Mouse (Mus musculus) midbrain, embryonic 11.5 days (tissue): ENCODE measurements around the gene Tmem200a. TPM values are rescaled to one million over a fixed set of nuclear protein-coding genes. Genes with fewer than 3 reads are reported as not detected.
"Not testable (repeated sequence)": the region's sequence is repeated elsewhere in the genome, so short reads cannot be mapped to it uniquely, and the experiment has no call there.

ENCODE experiments used
- ATAC-seq: fragments of 200-750 bp; cut with Nextera tagmentation; 2 replicates; pipeline ENCODE4 v1.8.0; 2017; ENCODE audit warnings: moderate TSS enrichment, moderate library complexity; ENCODE audit not compliant: low FRiP score
- DNase-seq: peaks from one replicate; pipeline ENCODE4 v3.0.0; 2015; ENCODE audit warnings: low spot score; ENCODE audit errors: missing footprints
- H3K27ac ChIP-seq: fragments of 300-500 bp; sonication (generic); 2 replicates; pipeline ENCODE4 v1.5.1; 2014; ENCODE audit warnings: low read depth, low read length
- H3K27me3 ChIP-seq: fragments of 300-500 bp; sonication (generic); 2 replicates; pipeline ENCODE4 v1.6.1; 2014; ENCODE audit warnings: mild to moderate bottlenecking, low read length, moderate library complexity, mixed read lengths; ENCODE audit not compliant: control insufficient read depth, insufficient read depth
- H3K36me3 ChIP-seq: fragments of 300-500 bp; sonication (generic); 2 replicates; pipeline ENCODE4 v1.6.1; 2014; ENCODE audit warnings: mild to moderate bottlenecking, low read length, moderate library complexity, mixed read lengths; ENCODE audit not compliant: control insufficient read depth, insufficient read depth
- H3K4me1 ChIP-seq: fragments of 300-500 bp; sonication (generic); 2 replicates; pipeline ENCODE4 v1.6.1; 2014; ENCODE audit warnings: low read length; ENCODE audit not compliant: control insufficient read depth, insufficient read depth
- H3K4me2 ChIP-seq: fragments of 300-500 bp; sonication (generic); 2 replicates; pipeline ENCODE4 v1.6.1; 2014; ENCODE audit warnings: mild to moderate bottlenecking, moderate library complexity
- H3K4me3 ChIP-seq: fragments of 300-500 bp; sonication (generic); 2 replicates; pipeline ENCODE4 v1.5.1; 2014; ENCODE audit warnings: low read depth, low read length
- H3K9ac ChIP-seq: fragments of 300-500 bp; sonication (generic); 2 replicates; pipeline ENCODE4 v1.6.1; 2014; ENCODE audit warnings: low read length
- H3K9me3 ChIP-seq: fragments of 300-500 bp; sonication (generic); 2 replicates; pipeline ENCODE4 v1.6.1; 2016; ENCODE audit warnings: low read length; ENCODE audit not compliant: control insufficient read depth
- WGBS: fragments of 180-500 bp; shearing (Covaris S2); extraction: QIAGEN DNeasy Blood & Tissue Kit; methylation state at CpG from one replicate; pipeline ENCODE4 v1.1.7; 2014; 5-methylcytosine and 5-hydroxymethylcytosine counted together
- polyA plus RNA-seq: library from polyadenylated mRNA; unstranded; fragments of >200 nt; fragmentation: Nextera tagmentation; extraction: Ambion mirVana; gene quantifications from 2 replicates; pipeline ENCODE4 v1.2.1, GENCODE M21; 2014

The Tmem200a gene
- polyA plus RNA-seq, 1 experiment from 2014 or later, result 11.4 TPM

GRCm38 (mm10) chr10:25920640-25921278 is 158.1 kb downstream of the Tmem200a start:
- H3K4me1 ChIP-seq, result no peaks in the 10 kb centered on the region
- H3K4me2 ChIP-seq, result no peak overlapping the region
- H3K27me3 ChIP-seq, result no peaks in the 10 kb centered on the region
- DNase-seq (peak; percentile 73), ATAC-seq (no peak)
- H3K4me3 ChIP-seq, result no peak overlapping the region
- WGBS, result 54% methylated on average over 4 of the region's 4 CpGs
- H3K27ac ChIP-seq, result no peak overlapping the region
- H3K9ac ChIP-seq, result no peak overlapping the region
- H3K36me3 ChIP-seq, result no peaks in the 10 kb centered on the region
- no peaks in the 10 kb centered on the region for H3K9me3 ChIP-seq

GRCm38 (mm10) chr10:25918103-25918502 is 160.7 kb downstream of the Tmem200a start:
- WGBS, result 90% methylated on average over 2 of the region's 2 CpGs
- no peak overlapping the region for H3K4me2 ChIP-seq
- H3K27ac ChIP-seq, result no peak overlapping the region
- ATAC-seq (no peak), DNase-seq (peak; percentile 26)
- H3K27me3 ChIP-seq, result no peaks in the 10 kb centered on the region
- no peaks in the 10 kb centered on the region for H3K4me1 ChIP-seq
- no peaks in the 10 kb centered on the region for H3K36me3 ChIP-seq
- no peak overlapping the region for H3K4me3 ChIP-seq
- no peak overlapping the region for H3K9ac ChIP-seq
- no peaks in the 10 kb centered on the region for H3K9me3 ChIP-seq

DNA sequence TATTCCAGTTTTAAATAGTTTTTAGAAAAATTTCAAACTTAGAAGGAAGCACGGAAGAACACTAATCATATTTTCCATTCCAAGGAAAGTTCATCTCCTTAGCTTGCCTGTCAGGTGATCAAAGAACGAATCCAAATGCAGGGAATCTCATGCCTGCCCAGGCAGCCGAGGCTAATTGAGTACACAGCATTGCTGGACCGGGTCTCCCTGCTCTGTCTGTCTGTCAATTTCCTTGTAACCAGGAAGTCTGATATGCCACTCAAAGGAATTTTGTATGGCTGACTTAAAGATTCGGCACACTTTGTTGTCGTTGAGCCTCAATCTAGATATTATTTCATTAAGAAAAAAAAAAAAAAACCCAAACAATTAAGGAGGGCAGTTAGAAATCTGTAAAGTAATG is 168.6 kb downstream of the Tmem200a start:
- ATAC-seq (peak; percentile 54; the same call in 1 of the 2 replicates), DNase-seq (peak; percentile 87)
- Histone ChIP-seq H3K4me1 (peaks cover 5% of the 10 kb centered on the region; the same call in 1 of the 2 replicates), H3K4me3 (no peak overlapping the region), H3K9ac (no peak overlapping the region), H3K27ac (no peak overlapping the region), H3K27me3 (no peaks in the 10 kb centered on the region), H3K36me3 (no peaks in the 10 kb centered on the region), H3K4me2 (no peak overlapping the region), H3K9me3 (no peaks in the 10 kb centered on the region; the same call in 1 of the 2 replicates)
- 43% methylated on average over 6 of the region's 6 CpGs for WGBS

GRCm38 (mm10) chr10:25908027-25909012 is 170.5 kb downstream of the Tmem200a start:
- 30% methylated on average over 10 of the region's 10 CpGs for WGBS
- Histone ChIP-seq H3K4me3 (no peak overlapping the region), H3K27ac (no peak overlapping the region), H3K4me2 (no peak overlapping the region), H3K9me3 (no peaks in the 10 kb centered on the region; the same call in 1 of the 2 replicates), H3K27me3 (no peaks in the 10 kb centered on the region), H3K4me1 (peaks cover 5% of the 10 kb centered on the region; the same call in 1 of the 2 replicates), H3K9ac (no peak overlapping the region), H3K36me3 (no peaks in the 10 kb centered on the region)
- ATAC-seq (peak; percentile 89), DNase-seq (peak; percentile 92)

- not testable (repeated sequence) for DNase-seq, H3K27ac ChIP-seq, H3K4me3 ChIP-seq, ATAC-seq, H3K9me3 ChIP-seq, H3K9ac ChIP-seq, H3K4me2 ChIP-seq, H3K27me3 ChIP-seq, H3K4me1 ChIP-seq, H3K36me3 ChIP-seq
- 80% methylated on average over 5 of the region's 5 CpGs for WGBS
Measured at GRCm38 (mm10) chr10:25894126-25894525, 184.7 kb downstream of the Tmem200a start.

- Histone ChIP-seq H3K4me1 (no peaks in the 10 kb centered on the region), H3K27me3 (no peaks in the 10 kb centered on the region), H3K27ac (no peak overlapping the region), H3K4me3 (no peak overlapping the region), H3K9ac (no peak overlapping the region), H3K9me3 (no peaks in the 10 kb centered on the region), H3K4me2 (no peak overlapping the region), H3K36me3 (no peaks in the 10 kb centered on the region)
- 49% methylated on average over 6 of the region's 6 CpGs for WGBS
- peak; percentile 62 for DNase-seq
- ATAC-seq, result no peak
Measured at GRCm38 (mm10) chr10:25887225-25887624, 191.6 kb downstream of the Tmem200a start.

- 92% methylated on average over 2 of the region's 2 CpGs for WGBS
- no peak overlapping the region for H3K9ac ChIP-seq
- ATAC-seq, result no peak
Measured at GRCm38 (mm10) chr10:25884512-25884911, 194.3 kb downstream of the Tmem200a start.

GRCm38 (mm10) chr10:25877731-25878130 is 201.1 kb downstream of the Tmem200a start:
- Histone ChIP-seq H3K9ac (no peak overlapping the region), H3K4me2 (no peak overlapping the region), H3K27me3 (no peaks in the 10 kb centered on the region), H3K9me3 (no peaks in the 10 kb centered on the region), H3K4me1 (peaks cover 5% of the 10 kb centered on the region; the same call in 1 of the 2 replicates), H3K27ac (no peak overlapping the region), H3K36me3 (no peaks in the 10 kb centered on the region), H3K4me3 (no peak overlapping the region)
- WGBS, result 28% methylated on average over 2 of the region's 2 CpGs
- ATAC-seq (peak; percentile 69; the same call in 1 of the 2 replicates), DNase-seq (no peak)

More at GRCm38 (mm10) chr10:25884512-25884911, 194.3 kb downstream of the Tmem200a start:
- Histone ChIP-seq H3K27ac (no peak overlapping the region), H3K36me3 (no peaks in the 10 kb centered on the region), H3K9me3 (no peaks in the 10 kb centered on the region), H3K4me2 (no peak overlapping the region), H3K27me3 (no peaks in the 10 kb centered on the region), H3K4me3 (no peak overlapping the region), H3K4me1 (no peaks in the 10 kb centered on the region)
- peak; percentile 68 for DNase-seq

DNA sequence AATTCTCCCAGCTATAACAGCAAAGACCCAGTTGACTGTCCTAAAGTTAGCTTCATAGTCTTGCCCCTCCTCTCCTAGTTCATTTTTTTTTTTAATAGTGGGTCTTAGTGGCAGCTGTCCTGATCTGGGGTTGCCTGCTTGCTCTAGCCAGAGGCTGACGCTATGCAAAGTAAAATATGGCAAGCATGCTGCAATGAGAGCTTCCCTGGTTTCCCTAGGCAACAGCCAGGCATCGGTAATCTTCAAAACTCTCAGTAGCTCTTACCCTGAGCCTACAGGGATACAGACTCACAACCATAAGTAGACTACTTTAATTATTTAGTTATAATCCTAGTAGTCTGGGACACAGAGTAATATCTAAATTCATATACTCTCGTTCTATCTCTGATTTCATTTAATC is 202.0 kb downstream of the Tmem200a start:
- Histone ChIP-seq H3K4me2 (no peak overlapping the region), H3K9ac (no peak overlapping the region), H3K27me3 (no peaks in the 10 kb centered on the region), H3K4me3 (no peak overlapping the region), H3K4me1 (peaks cover 5% of the 10 kb centered on the region; the same call in 1 of the 2 replicates), H3K36me3 (no peaks in the 10 kb centered on the region), H3K27ac (no peak overlapping the region), H3K9me3 (no peaks in the 10 kb centered on the region)
- no peak for DNase-seq
- ATAC-seq, result peak; percentile 79
- WGBS, result 41% methylated on average over 3 of the region's 3 CpGs
